Mouse (Mus musculus) left cerebral cortex, postnatal 10 days (tissue): ENCODE data around the gene Wwtr1. TPM values are rescaled to one million over a fixed set of nuclear protein-coding genes. Genes with fewer than 3 reads are reported as not detected.

Experiments used
- DNase-seq, 2 experiments: peaks; one replicate each; pipeline ENCODE4 v3.0.0; 2021 to 2022; ENCODE audit warnings: low spot score in 2 of 2, mixed read lengths in 1 of 2; ENCODE audit errors: extremely low spot score in 1 of 2
- intact Hi-C: fragments of 180-260 bp; cut with DNase I; formaldehyde crosslinking; loops from one replicate; pipeline ENCODE4 v1.15.1; 2025
- total RNA-seq, 2 experiments: library from RNA; stranded (reverse); gene quantifications; 2 replicates each; pipeline ENCODE4 v1.2.3; 2021

The Wwtr1 gene
- total RNA-seq: 10 to 100 TPM; 18.4 to 19.0 TPM

GRCm38 (mm10) chr3:57575660-57576055, at the start of gene Wwtr1:
Gene Wwtr1, minus strand, starts transcription at chr3:57575910.
- intact Hi-C loops: loop anchor here (2.0 kb wide), 1 partner anchor 105 kb away; no protein-coding TSS in a partner anchor
- DNase-seq: peak; percentile 49 to 96

GRCm38 (mm10) chr3:57619718-57620117, 44.0 kb upstream of the Wwtr1 start:
- intact Hi-C loops: loop anchor here (5.0 kb wide), 1 partner anchor 347 kb away; no protein-coding TSS in a partner anchor

GRCm38 (mm10) chr3:57615652-57616051, 39.9 kb upstream of the Wwtr1 start:
- DNase-seq: no peak
- intact Hi-C loops: no loop called here

More at GRCm38 (mm10) chr3:57619718-57620117, 44.0 kb upstream of the Wwtr1 start:
- no peak for DNase-seq

GRCm38 (mm10) chr3:57612430-57612997, 36.8 kb upstream of the Wwtr1 start:
- DNase-seq: no peak
- intact Hi-C loops: no loop called here

- DNase-seq: no peak
- intact Hi-C loops: no loop called here
Measured at GRCm38 (mm10) chr3:57611776-57612175, 36.1 kb upstream of the Wwtr1 start.

GRCm38 (mm10) chr3:57604618-57605015, 28.9 kb upstream of the Wwtr1 start:
- intact Hi-C loops: no loop called here
- no peak for DNase-seq

GRCm38 (mm10) chr3:57603891-57604617, 28.3 kb upstream of the Wwtr1 start:
- DNase-seq: no peak
- intact Hi-C loops: no loop called here

GRCm38 (mm10) chr3:57602610-57603009, 26.9 kb upstream of the Wwtr1 start:
- DNase-seq: no peak
- intact Hi-C loops: no loop called here

GRCm38 (mm10) chr3:57596566-57596965, 20.9 kb upstream of the Wwtr1 start:
- no peak for DNase-seq

GRCm38 (mm10) chr3:57595506-57595905, 19.8 kb upstream of the Wwtr1 start:
- intact Hi-C loops: no loop called here
- no peak for DNase-seq

More at GRCm38 (mm10) chr3:57596566-57596965, 20.9 kb upstream of the Wwtr1 start:
- intact Hi-C loops: no loop called here

- DNase-seq: no peak
- intact Hi-C loops: no loop called here
Measured at GRCm38 (mm10) chr3:57585967-57586366, 10.3 kb upstream of the Wwtr1 start.

- no peak for DNase-seq
- intact Hi-C loops: no loop called here
Measured at GRCm38 (mm10) chr3:57583533-57583932, 7.8 kb upstream of the Wwtr1 start.

GRCm38 (mm10) chr3:57580426-57581195, 4.9 kb upstream of the Wwtr1 start:
- intact Hi-C loops: no loop called here
- DNase-seq: no peak

GRCm38 (mm10) chr3:57576056-57576824, 530 bp upstream of the Wwtr1 start:
- intact Hi-C loops: no loop called here

GRCm38 (mm10) chr3:57574885-57575659, 638 bp downstream of the Wwtr1 start:
- intact Hi-C loops: loop anchor here (2.0 kb wide), 1 partner anchor 104 kb away; no protein-coding TSS in a partner anchor
- peak; percentile 11 to 67 for DNase-seq

More at GRCm38 (mm10) chr3:57576056-57576824, 530 bp upstream of the Wwtr1 start:
- peak; percentile 4 to 77 for DNase-seq

- no peak for DNase-seq
- intact Hi-C loops: loop anchor here (2.0 kb wide), 1 partner anchor 103 kb away; no protein-coding TSS in a partner anchor
Measured at GRCm38 (mm10) chr3:57573898-57574570, 1.7 kb downstream of the Wwtr1 start.

GRCm38 (mm10) chr3:57572331-57572975, 3.3 kb downstream of the Wwtr1 start:
- intact Hi-C loops: no loop called here
- no peak for DNase-seq
